Mouse (Mus musculus): ENCODE measurements around the gene Bglap. TPM values are rescaled to one million over a fixed set of nuclear protein-coding genes. Genes with fewer than 3 reads are reported as not detected.

The Bglap gene
- polyA plus RNA-seq, 1 experiment, result not detected

GRCm38 (mm10) chr3:88365705-88366361 is 18.4 kb downstream of the Bglap start:
- WGBS, result 52% methylated on average over 34 of the region's 34 CpGs
- Histone ChIP-seq H3K4me3 (replicated peaks; ENCODE audit: extremely low read depth, low read depth, low read length) (no peak overlapping the region), H3K4me1 (ENCODE audit: control insufficient read depth, insufficient read depth, low read length) (peaks cover 4% of the 10 kb centered on the region; the same call in 1 of the 2 replicates)
- TF ChIP-seq CTCF (IDR thresholded peaks at IDR 0.05; ENCODE audit: insufficient read depth, low read length), result no peak
- TF ChIP-seq POLR2A (IDR thresholded peaks at IDR 0.05; ENCODE audit: borderline replicate concordance, extremely low read depth, low read depth, low read length), result no peak
- no peak for DNase-seq

- Histone ChIP-seq H3K4me3 (replicated peaks; ENCODE audit: extremely low read depth, low read depth, low read length) (peak within 1 kb of the TSS; percentile 34), H3K4me1 (ENCODE audit: control insufficient read depth, insufficient read depth, low read length) (peaks cover 4% of the 10 kb centered on the region; the same call in 1 of the 2 replicates)
- DNase-seq, result peak; percentile 79
- TF ChIP-seq CTCF (IDR thresholded peaks at IDR 0.05; ENCODE audit: insufficient read depth, low read length) (no peak), POLR2A (IDR thresholded peaks at IDR 0.05; ENCODE audit: borderline replicate concordance, extremely low read depth, low read depth, low read length) (no peak)
- 13% methylated on average over 16 of the region's 16 CpGs for WGBS
Observed at GRCm38 (mm10) chr3:88364337-88364736, 19.9 kb downstream of the Bglap start, which contains the start of gene Paqr6. Paqr6 (plus strand) TSS chr3:88364584.

GRCm38 (mm10) chr3:88363700-88364099 is 20.6 kb downstream of the Bglap start:
- no peak for TF ChIP-seq CTCF (IDR thresholded peaks at IDR 0.05; ENCODE audit: insufficient read depth, low read length)
- TF ChIP-seq POLR2A (IDR thresholded peaks at IDR 0.05; ENCODE audit: borderline replicate concordance, extremely low read depth, low read depth, low read length), result no peak
- peaks cover 4% of the 10 kb centered on the region; the same call in 1 of the 2 replicates for H3K4me1 ChIP-seq (ENCODE audit: control insufficient read depth, insufficient read depth, low read length)
- no peak for DNase-seq
- H3K4me3 ChIP-seq (replicated peaks; ENCODE audit: extremely low read depth, low read depth, low read length), result no peak overlapping the region
- 49% methylated on average over 4 of the region's 4 CpGs for WGBS

- no peak for DNase-seq
- no peak for TF ChIP-seq CTCF (IDR thresholded peaks at IDR 0.05; ENCODE audit: insufficient read depth, low read length)
- no peak for TF ChIP-seq POLR2A (IDR thresholded peaks at IDR 0.05; ENCODE audit: borderline replicate concordance, extremely low read depth, low read depth, low read length)
- Histone ChIP-seq H3K4me1 (ENCODE audit: control insufficient read depth, insufficient read depth, low read length) (peaks cover 4% of the 10 kb centered on the region; the same call in 1 of the 2 replicates), H3K4me3 (replicated peaks; ENCODE audit: extremely low read depth, low read depth, low read length) (no peak overlapping the region)
- WGBS, result 84% methylated on average over 2 of the region's 2 CpGs
Observed at GRCm38 (mm10) chr3:88361612-88362313, 22.5 kb downstream of the Bglap start.

- WGBS, result 56% methylated on average over 6 of the region's 6 CpGs
- no peak overlapping the region for H3K4me3 ChIP-seq (replicated peaks; ENCODE audit: extremely low read depth, low read depth, low read length)
- peaks cover 4% of the 10 kb centered on the region; the same call in 1 of the 2 replicates for H3K4me1 ChIP-seq (ENCODE audit: control insufficient read depth, insufficient read depth, low read length)
- DNase-seq, result no peak
- TF ChIP-seq POLR2A (IDR thresholded peaks at IDR 0.05; ENCODE audit: borderline replicate concordance, extremely low read depth, low read depth, low read length) (no peak), CTCF (IDR thresholded peaks at IDR 0.05; ENCODE audit: insufficient read depth, low read length) (no peak)
Observed at GRCm38 (mm10) chr3:88361096-88361495, 23.2 kb downstream of the Bglap start.

- Histone ChIP-seq H3K4me1 (ENCODE audit: control insufficient read depth, insufficient read depth, low read length) (peaks cover 4% of the 10 kb centered on the region; the same call in 1 of the 2 replicates), H3K4me3 (replicated peaks; ENCODE audit: extremely low read depth, low read depth, low read length) (no peak overlapping the region)
- DNase-seq, result no peak
- WGBS, result 62% methylated on average over 3 of the region's 3 CpGs
- no peak for TF ChIP-seq CTCF (IDR thresholded peaks at IDR 0.05; ENCODE audit: insufficient read depth, low read length)
- no peak for TF ChIP-seq POLR2A (IDR thresholded peaks at IDR 0.05; ENCODE audit: borderline replicate concordance, extremely low read depth, low read depth, low read length)
Observed at GRCm38 (mm10) chr3:88359989-88360388, 24.3 kb downstream of the Bglap start.

- 78% methylated on average over 5 of the region's 5 CpGs for WGBS
- Histone ChIP-seq H3K4me1 (ENCODE audit: control insufficient read depth, insufficient read depth, low read length) (peaks cover under 1% of the 10 kb centered on the region; the same call in 1 of the 2 replicates), H3K4me3 (replicated peaks; ENCODE audit: extremely low read depth, low read depth, low read length) (no peak overlapping the region)
- no peak for TF ChIP-seq POLR2A (IDR thresholded peaks at IDR 0.05; ENCODE audit: borderline replicate concordance, extremely low read depth, low read depth, low read length)
- no peak for TF ChIP-seq CTCF (IDR thresholded peaks at IDR 0.05; ENCODE audit: insufficient read depth, low read length)
- no peak for DNase-seq
Observed at GRCm38 (mm10) chr3:88359584-88359983, 24.7 kb downstream of the Bglap start.

GRCm38 (mm10) chr3:88354396-88355165 is 29.7 kb downstream of the Bglap start:
- TF ChIP-seq POLR2A (IDR thresholded peaks at IDR 0.05; ENCODE audit: borderline replicate concordance, extremely low read depth, low read depth, low read length), result no peak
- TF ChIP-seq CTCF (IDR thresholded peaks at IDR 0.05; ENCODE audit: insufficient read depth, low read length), result no peak
- 92% methylated on average over 8 of the region's 8 CpGs for WGBS

GRCm38 (mm10) chr3:88352907-88353306 is 31.4 kb downstream of the Bglap start:
- Histone ChIP-seq H3K4me3 (replicated peaks; ENCODE audit: extremely low read depth, low read depth, low read length) (no peak overlapping the region), H3K4me1 (ENCODE audit: control insufficient read depth, insufficient read depth, low read length) (no peaks in the 10 kb centered on the region)
- WGBS, result 72% methylated on average over 9 of the region's 9 CpGs
- DNase-seq, result no peak
- TF ChIP-seq POLR2A (IDR thresholded peaks at IDR 0.05; ENCODE audit: borderline replicate concordance, extremely low read depth, low read depth, low read length) (no peak), CTCF (IDR thresholded peaks at IDR 0.05; ENCODE audit: insufficient read depth, low read length) (no peak)

More at GRCm38 (mm10) chr3:88354396-88355165, 29.7 kb downstream of the Bglap start:
- H3K4me3 ChIP-seq (replicated peaks; ENCODE audit: extremely low read depth, low read depth, low read length), result no peak overlapping the region
- DNase-seq, result no peak
- H3K4me1 ChIP-seq (ENCODE audit: control insufficient read depth, insufficient read depth, low read length), result no peaks in the 10 kb centered on the region

Measured in lung, adult 2 months (tissue).